Mouse (Mus musculus): Measurements from ENCODE around the gene Ubn2. TPM values are rescaled to one million over a fixed set of nuclear protein-coding genes. Genes with fewer than 3 reads are reported as not detected.
"Not testable (repeated sequence)": the region's sequence is repeated elsewhere in the genome, so short reads cannot be mapped to it uniquely, and the experiment has no call there.

The Ubn2 gene
- total and polyA plus RNA-seq, 2 experiments from 2014 or later: 12.3 to 22.5 TPM

GRCm38 (mm10) chr6:38547707-38548106 lies 114.0 kb downstream of the Ubn2 start:
- Histone ChIP-seq H3K4me1 (ENCODE audit: insufficient read depth, low read length) (no peaks in the 10 kb centered on the region), H3K27me3 (ENCODE audit: insufficient read depth, low read length) (no peaks in the 10 kb centered on the region), H3K9ac (replicated peaks; ENCODE audit: low read length) (no peak overlapping the region), H3K27ac (no peak overlapping the region), H3K9me3 (ENCODE audit: low read length) (no peaks in the 10 kb centered on the region), H3K36me3 (ENCODE audit: insufficient read depth, low read length) (no peaks in the 10 kb centered on the region), H3K4me3 (ENCODE audit: low read length) (no peak overlapping the region), H3K4me2 (ENCODE audit: low read depth, low read length) (no peak overlapping the region)
- DNase-seq (ENCODE audit: low spot score) (no peak), ATAC-seq (no peak)
- 90% methylated on average over 1 of the region's 1 CpGs for WGBS
- TF ChIP-seq CTCF (IDR thresholded peaks at IDR 0.05; ENCODE audit: low read depth): no peak

- H3K27ac ChIP-seq; H3K4me2 ChIP-seq (ENCODE audit: low read depth, low read length); DNase-seq (ENCODE audit: low spot score); H3K9ac ChIP-seq (replicated peaks; ENCODE audit: low read length); ATAC-seq; H3K27me3 ChIP-seq (ENCODE audit: insufficient read depth, low read length); H3K36me3 ChIP-seq (ENCODE audit: insufficient read depth, low read length); H3K4me3 ChIP-seq (ENCODE audit: low read length); H3K9me3 ChIP-seq (ENCODE audit: low read length); H3K4me1 ChIP-seq (ENCODE audit: insufficient read depth, low read length): not testable (repeated sequence)
- 91% methylated on average over 7 of the region's 7 CpGs for WGBS
These were observed 114.8 kb downstream of the Ubn2 start for GRCm38 (mm10) chr6:38548595-38548994.

- DNase-seq (ENCODE audit: low spot score); H3K27me3 ChIP-seq (ENCODE audit: insufficient read depth, low read length); H3K36me3 ChIP-seq (ENCODE audit: insufficient read depth, low read length); H3K4me1 ChIP-seq (ENCODE audit: insufficient read depth, low read length); H3K9me3 ChIP-seq (ENCODE audit: low read length); H3K9ac ChIP-seq (replicated peaks; ENCODE audit: low read length); ATAC-seq: not testable (repeated sequence)
- H3K27ac ChIP-seq: peak overlapping the region; percentile 99; the same call in 1 of the 2 replicates
- WGBS: 77% methylated on average over 6 of the region's 6 CpGs
- peak overlapping the region; percentile 74; the same call in 1 of the 2 replicates for H3K4me3 ChIP-seq (ENCODE audit: low read length)
- peak overlapping the region; percentile 62 for H3K4me2 ChIP-seq (ENCODE audit: low read depth, low read length)
These were observed 116.1 kb downstream of the Ubn2 start for GRCm38 (mm10) chr6:38549840-38550239.

DNA sequence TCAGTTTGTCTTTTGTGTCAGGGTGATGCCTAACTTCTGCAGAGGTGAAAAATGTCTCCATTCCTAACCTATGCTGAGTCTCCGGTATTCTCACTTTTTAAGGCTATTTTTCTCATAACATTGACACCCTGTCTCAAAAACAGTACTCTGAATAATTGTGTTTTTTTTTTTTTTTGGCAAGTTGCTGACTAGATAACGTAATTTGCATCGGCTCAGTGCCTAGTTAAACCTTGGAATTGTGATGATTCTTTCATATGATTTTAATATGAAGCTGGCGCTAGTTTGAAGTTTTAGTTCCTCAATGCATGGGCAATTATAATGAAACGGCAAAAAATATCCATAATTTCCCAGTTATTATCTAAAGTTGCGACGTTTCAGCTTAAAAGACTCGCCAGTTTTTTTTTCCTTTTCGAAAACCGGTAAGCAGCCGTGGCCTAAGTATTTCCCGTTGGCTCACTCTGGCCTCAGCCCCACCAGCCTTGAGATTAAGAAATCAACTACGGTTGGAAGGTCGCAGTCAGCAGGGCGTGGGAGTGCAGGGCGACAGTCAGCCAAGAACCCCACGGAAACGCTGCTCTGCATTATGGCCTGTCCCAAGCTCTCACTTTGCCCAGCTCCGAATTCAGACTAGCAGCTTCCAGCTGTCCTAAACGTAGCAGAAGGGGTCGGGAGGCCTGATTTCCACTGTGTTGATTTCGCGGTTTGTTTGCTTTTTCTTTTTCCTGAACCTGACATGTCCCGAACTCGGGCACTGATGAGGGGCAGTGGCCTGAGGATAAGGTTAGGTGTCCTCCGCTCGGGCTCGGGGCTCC lies 116.7 kb downstream of the Ubn2 start:
- Histone ChIP-seq H3K4me2 (ENCODE audit: low read depth, low read length) (peak overlapping the region; percentile 62), H3K36me3 (ENCODE audit: insufficient read depth, low read length) (no peaks in the 10 kb centered on the region), H3K9ac (replicated peaks; ENCODE audit: low read length) (peak overlapping the region; percentile 87), H3K4me1 (ENCODE audit: insufficient read depth, low read length) (no peaks in the 10 kb centered on the region; the same call in 1 of the 2 replicates), H3K9me3 (ENCODE audit: low read length) (no peaks in the 10 kb centered on the region), H3K4me3 (ENCODE audit: low read length) (peak overlapping the region; percentile 74), H3K27ac (peak overlapping the region; percentile 99), H3K27me3 (ENCODE audit: insufficient read depth, low read length) (no peaks in the 10 kb centered on the region)
- WGBS: 4% methylated on average over 28 of the region's 28 CpGs
- DNase-seq (ENCODE audit: low spot score) (peak; percentile 73), ATAC-seq (peak; percentile 32)
- no peak for TF ChIP-seq CTCF (IDR thresholded peaks at IDR 0.05; ENCODE audit: low read depth)

- Histone ChIP-seq H3K4me2 (ENCODE audit: low read depth, low read length) (peak within 1 kb of the TSS; percentile 62), H3K9me3 (ENCODE audit: low read length) (no peaks in the 10 kb centered on the region), H3K4me1 (ENCODE audit: insufficient read depth, low read length) (no peaks in the 10 kb centered on the region; the same call in 1 of the 2 replicates), H3K27ac (peak within 1 kb of the TSS; percentile 99), H3K9ac (replicated peaks; ENCODE audit: low read length) (peak within 1 kb of the TSS; percentile 87), H3K4me3 (ENCODE audit: low read length) (peak within 1 kb of the TSS; percentile 74), H3K36me3 (ENCODE audit: insufficient read depth, low read length) (no peaks in the 10 kb centered on the region), H3K27me3 (ENCODE audit: insufficient read depth, low read length) (no peaks in the 10 kb centered on the region)
- DNase-seq (ENCODE audit: low spot score) (peak; percentile 100), ATAC-seq (peak; percentile 91)
- TF ChIP-seq CTCF (IDR thresholded peaks at IDR 0.05; ENCODE audit: low read depth): peak; percentile 8; the same call in 1 of the 2 replicates
- WGBS: 1% methylated on average over 78 of the region's 98 CpGs
These were observed 117.6 kb downstream of the Ubn2 start, which contains the start of gene Luc7l2 for GRCm38 (mm10) chr6:38551062-38551988. Luc7l2 (plus strand) TSS chr6:38551334.

DNA sequence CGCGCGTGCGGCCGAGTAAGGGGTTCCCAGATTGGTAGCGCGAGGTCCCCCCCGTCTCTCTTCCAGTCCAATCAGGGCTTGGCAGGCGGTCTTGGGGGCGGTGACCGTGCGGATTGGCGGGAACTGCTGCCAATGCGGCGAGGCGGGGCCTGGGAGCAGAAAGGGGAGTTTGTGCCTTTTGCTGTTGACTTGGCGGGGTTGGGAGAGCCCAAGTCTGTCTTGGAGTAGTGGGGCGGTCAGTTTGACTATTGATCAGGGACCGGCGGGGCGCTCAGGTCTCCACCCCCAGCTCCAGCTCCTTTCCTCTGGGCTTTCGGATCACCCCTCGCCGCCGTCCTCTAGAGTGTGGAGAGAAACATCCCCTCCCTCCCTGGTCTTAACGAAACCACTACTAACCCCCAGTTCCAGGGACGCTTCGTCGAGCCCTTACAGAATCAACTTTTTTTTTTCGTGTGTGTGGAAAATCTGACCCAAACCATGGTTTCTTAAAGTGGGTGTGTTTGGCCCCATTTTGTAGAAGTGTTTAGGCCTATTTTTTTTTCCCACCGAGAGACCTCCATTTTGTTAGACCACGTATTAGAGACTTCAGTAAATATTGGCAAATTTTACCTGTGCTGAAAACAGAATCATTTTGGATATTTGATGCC lies 118.4 kb downstream of the Ubn2 start:
- H3K36me3 ChIP-seq (ENCODE audit: insufficient read depth, low read length): no peaks in the 10 kb centered on the region
- peak overlapping the region; percentile 74 for H3K4me3 ChIP-seq (ENCODE audit: low read length)
- ATAC-seq (peak; percentile 94), DNase-seq (ENCODE audit: low spot score) (peak; percentile 98)
- H3K9ac ChIP-seq (replicated peaks; ENCODE audit: low read length): peak overlapping the region; percentile 86
- H3K4me2 ChIP-seq (ENCODE audit: low read depth, low read length): peak overlapping the region; percentile 59
- H3K4me1 ChIP-seq (ENCODE audit: insufficient read depth, low read length): no peaks in the 10 kb centered on the region; the same call in 1 of the 2 replicates
- H3K27ac ChIP-seq: peak overlapping the region; percentile 99
- H3K9me3 ChIP-seq (ENCODE audit: low read length): no peaks in the 10 kb centered on the region
- no peaks in the 10 kb centered on the region for H3K27me3 ChIP-seq (ENCODE audit: insufficient read depth, low read length)
- no peak for TF ChIP-seq CTCF (IDR thresholded peaks at IDR 0.05; ENCODE audit: low read depth)
- WGBS: 2% methylated on average over 32 of the region's 32 CpGs
